Mouse (Mus musculus): ENCODE results near the gene Mrpl11.
"Not testable (repeated sequence)": the region's sequence is repeated elsewhere in the genome, so short reads cannot be mapped to it uniquely, and the experiment has no call there.

Gene Mrpl11

GRCm38 (mm10) chr19:4961928-4962601 lies at the start of gene Mrpl11:
TSS of gene Mrpl11 (plus strand) at chr19:4962147.
- DNase-seq (ENCODE audit: low read depth, low spot score) = peak; percentile 95

GRCm38 (mm10) chr19:4915924-4916603 lies 45.9 kb upstream of the Mrpl11 start:
- no peak for DNase-seq (ENCODE audit: low read depth, low spot score)

GRCm38 (mm10) chr19:4916827-4917226 lies 45.1 kb upstream of the Mrpl11 start:
- no peak for DNase-seq (ENCODE audit: low read depth, low spot score)

- DNase-seq (ENCODE audit: low read depth, low spot score) = no peak
Measured at GRCm38 (mm10) chr19:4919652-4920051, 42.3 kb upstream of the Mrpl11 start.

GRCm38 (mm10) chr19:4925121-4925860 lies 36.7 kb upstream of the Mrpl11 start:
- DNase-seq (ENCODE audit: low read depth, low spot score) = no peak

GRCm38 (mm10) chr19:4927904-4928531 lies 33.9 kb upstream of the Mrpl11 start, which contains the start of gene Dpp3:
TSS of gene Dpp3 (minus strand) at chr19:4928287.
- peak; percentile 98 for DNase-seq (ENCODE audit: low read depth, low spot score)

GRCm38 (mm10) chr19:4928781-4929180 lies 33.2 kb upstream of the Mrpl11 start:
- no peak for DNase-seq (ENCODE audit: low read depth, low spot score)

GRCm38 (mm10) chr19:4936896-4937295 lies 25.1 kb upstream of the Mrpl11 start:
- DNase-seq (ENCODE audit: low read depth, low spot score) = no peak

- no peak for DNase-seq (ENCODE audit: low read depth, low spot score)
Measured at GRCm38 (mm10) chr19:4937444-4938310, 24.3 kb upstream of the Mrpl11 start.

GRCm38 (mm10) chr19:4942551-4943252 lies 19.2 kb upstream of the Mrpl11 start, which contains the start of gene Peli3:
TSS of gene Peli3 (minus strand) at chr19:4943127.
- peak; percentile 80 for DNase-seq (ENCODE audit: low read depth, low spot score)

GRCm38 (mm10) chr19:4943253-4943588 lies 18.7 kb upstream of the Mrpl11 start:
- no peak for DNase-seq (ENCODE audit: low read depth, low spot score)

GRCm38 (mm10) chr19:4945540-4945939 lies 16.4 kb upstream of the Mrpl11 start:
- no peak for DNase-seq (ENCODE audit: low read depth, low spot score)

- DNase-seq (ENCODE audit: low read depth, low spot score) = not testable (repeated sequence)
Measured at GRCm38 (mm10) chr19:4948641-4949040, 13.3 kb upstream of the Mrpl11 start.

GRCm38 (mm10) chr19:4968236-4968635 lies 6.3 kb downstream of the Mrpl11 start:
- peak; percentile 40 for DNase-seq (ENCODE audit: low read depth, low spot score)

- DNase-seq (ENCODE audit: low read depth, low spot score) = peak; percentile 82
Measured at GRCm38 (mm10) chr19:4981767-4982166, 19.8 kb downstream of the Mrpl11 start.

GRCm38 (mm10) chr19:4989013-4989412 lies 27.1 kb downstream of the Mrpl11 start:
- DNase-seq (ENCODE audit: low read depth, low spot score) = peak; percentile 94

- DNase-seq (ENCODE audit: low read depth, low spot score) = no peak
Measured at GRCm38 (mm10) chr19:4989434-4990255, 27.7 kb downstream of the Mrpl11 start.

GRCm38 (mm10) chr19:4990256-4990625 lies 28.3 kb downstream of the Mrpl11 start, which contains the start of gene Npas4:
TSS of gene Npas4 (minus strand) at chr19:4990316.
- DNase-seq (ENCODE audit: low read depth, low spot score) = no peak

- DNase-seq (ENCODE audit: low read depth, low spot score) = no peak
Measured at GRCm38 (mm10) chr19:4990716-4991115, 28.8 kb downstream of the Mrpl11 start.
